Mouse (Mus musculus) C2C12 (cell line): ENCODE data around the gene Rnps1. TPM values are rescaled to one million over a fixed set of nuclear protein-coding genes. Genes with fewer than 3 reads are reported as not detected.

Experiments used
- H3K27me3 ChIP-seq: one replicate; pipeline ENCODE4 v1.6.1; 2011; ENCODE audit not compliant: control insufficient read depth, insufficient read depth, insufficient read length
- H3K36me3 ChIP-seq: one replicate; pipeline ENCODE4 v1.6.1; 2011; ENCODE audit not compliant: control insufficient read depth, insufficient read depth
- H3K4me3 ChIP-seq: one replicate; pipeline ENCODE4 v1.5.1; 2011; ENCODE audit warnings: mild to moderate bottlenecking, control low read depth; ENCODE audit not compliant: poor library complexity, insufficient read depth, severe bottlenecking
- H3K79me2 ChIP-seq: one replicate; pipeline ENCODE4 v1.6.1; 2011; ENCODE audit not compliant: control insufficient read depth, insufficient read depth
- H3K79me3 ChIP-seq: one replicate; pipeline ENCODE4 v1.6.1; 2011; ENCODE audit warnings: low read depth, control low read depth
- H3ac ChIP-seq: one replicate; pipeline ENCODE3; 2011; ENCODE audit warnings: low read depth; ENCODE audit not compliant: control insufficient read depth, insufficient read length
- CEBPB ChIP-seq: IDR thresholded peaks from one replicate; pipeline ENCODE4 v1.6.1; 2011; ENCODE audit warnings: low read depth, mild to moderate bottlenecking, control low read depth, moderate library complexity
- CTCF ChIP-seq: IDR thresholded peaks from one replicate; pipeline ENCODE4 v1.5.1; 2011; ENCODE audit not compliant: control insufficient read depth, insufficient read depth, insufficient read length
- FOSL1 ChIP-seq: IDR thresholded peaks from one replicate; pipeline ENCODE4 v1.8.0; 2011; ENCODE audit warnings: mild to moderate bottlenecking, low read length; ENCODE audit not compliant: poor library complexity, insufficient read depth, severe bottlenecking
- MAX ChIP-seq: IDR thresholded peaks from one replicate; pipeline ENCODE4 v1.6.1; 2011; ENCODE audit warnings: mild to moderate bottlenecking, control low read depth
- MYOD1 ChIP-seq: IDR thresholded peaks from one replicate; pipeline ENCODE4 v1.6.1; 2011; ENCODE audit warnings: low read depth; ENCODE audit not compliant: control insufficient read depth, insufficient read length
- MYOG ChIP-seq: IDR thresholded peaks from one replicate; pipeline ENCODE4 v1.6.1; 2011; ENCODE audit not compliant: control insufficient read depth, insufficient read length; ENCODE audit errors: extremely low read depth
- USF1 ChIP-seq: IDR thresholded peaks from one replicate; pipeline ENCODE4 v1.6.1; 2011; ENCODE audit warnings: low read depth, mild to moderate bottlenecking, control low read depth, moderate library complexity
- polyA plus RNA-seq: library from polyadenylated mRNA; unstranded; fragments of >200 nt; fragmentation: generic; extraction: Trizol; gene quantifications from one replicate; pipeline ENCODE4 v1.2.1, GENCODE M21; 2012; ENCODE audit warnings: missing spikeins

Rnps1 gene
- polyA plus RNA-seq, 1 experiment, result 99.0 TPM

DNA sequence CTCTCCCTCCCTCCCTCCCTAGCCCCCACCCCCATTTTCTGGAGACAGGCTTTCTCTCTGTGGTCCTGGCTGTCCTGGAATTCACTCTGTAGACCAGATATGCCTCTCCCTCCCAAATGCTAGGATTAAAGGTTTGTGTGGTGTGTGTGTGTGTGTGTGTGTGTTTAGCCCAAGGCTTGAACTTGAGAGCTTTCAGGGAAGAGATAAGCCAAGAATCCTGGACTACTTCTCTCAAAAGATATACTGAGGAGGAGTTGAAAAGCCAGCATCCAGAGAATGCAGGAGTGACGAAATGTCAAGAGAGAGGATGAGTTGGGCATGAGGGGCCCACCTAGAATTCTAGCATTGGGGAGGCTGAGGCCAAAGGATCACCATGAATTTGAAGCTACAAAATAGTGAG is 48.6 kb downstream of the Rnps1 start:
- Histone ChIP-seq H3K4me3 (no peak overlapping the region), H3K79me2 (no peaks in the 10 kb centered on the region), H3K79me3 (no peaks in the 10 kb centered on the region), H3K27me3 (no peaks in the 10 kb centered on the region), H3K36me3 (no peaks in the 10 kb centered on the region), H3ac (no peak overlapping the region)
- TF ChIP-seq USF1, result no peak
- TF ChIP-seq CTCF, result no peak
- no peak for TF ChIP-seq CEBPB
- TF ChIP-seq MAX, result no peak
- TF ChIP-seq MYOD1, result no peak
- no peak for TF ChIP-seq FOSL1
- TF ChIP-seq MYOG, result no peak

GRCm38 (mm10) chr17:24463374-24464133 is 49.2 kb downstream of the Rnps1 start:
- no peaks in the 10 kb centered on the region for H3K79me2 ChIP-seq
- no peaks in the 10 kb centered on the region for H3K27me3 ChIP-seq
- H3K36me3 ChIP-seq, result no peaks in the 10 kb centered on the region
- TF ChIP-seq MYOD1 (no peak), MYOG (no peak), CEBPB (no peak), CTCF (no peak), FOSL1 (no peak), USF1 (no peak), MAX (no peak)
- no peak overlapping the region for H3ac ChIP-seq
- no peak overlapping the region for H3K4me3 ChIP-seq
- H3K79me3 ChIP-seq, result no peaks in the 10 kb centered on the region

GRCm38 (mm10) chr17:24468636-24469246 is 54.4 kb downstream of the Rnps1 start:
- no peaks in the 10 kb centered on the region for H3K27me3 ChIP-seq

DNA sequence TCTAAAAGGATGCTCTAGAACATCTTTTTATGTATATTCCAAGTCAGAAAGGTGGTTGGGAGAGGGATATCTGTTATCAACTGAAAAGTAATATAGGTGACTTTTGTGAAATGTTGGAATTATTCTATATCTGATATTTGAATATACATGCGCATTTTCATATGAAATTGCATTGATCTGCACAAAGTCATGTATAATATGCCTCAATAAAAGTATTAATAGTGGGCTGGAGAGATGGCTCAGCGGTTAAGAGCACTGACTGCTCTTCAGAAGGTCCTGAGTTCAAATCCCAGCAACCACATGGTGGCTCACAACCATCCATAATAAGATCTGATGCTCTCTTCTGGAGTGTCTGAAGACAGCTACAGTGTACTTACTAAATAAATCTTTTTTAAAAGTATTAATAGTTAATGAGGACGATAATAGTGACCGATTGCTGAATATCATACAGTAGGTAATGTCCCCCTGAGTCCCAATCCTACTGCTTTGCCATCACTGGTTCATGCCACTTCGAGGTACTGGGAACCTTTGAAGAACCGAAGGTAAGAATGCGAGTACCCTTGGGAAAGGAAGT is 55.1 kb downstream of the Rnps1 start:
- TF ChIP-seq CTCF (no peak), CEBPB (no peak), FOSL1 (no peak), MYOD1 (no peak), MAX (no peak), MYOG (no peak), USF1 (no peak)
- peak overlapping the region; percentile 53 for H3ac ChIP-seq
- peaks cover 16% of the 10 kb centered on the region for H3K79me3 ChIP-seq
- H3K79me2 ChIP-seq, result peaks cover 27% of the 10 kb centered on the region
- peaks cover 21% of the 10 kb centered on the region for H3K36me3 ChIP-seq
- H3K4me3 ChIP-seq, result peak overlapping the region; percentile 68
- H3K27me3 ChIP-seq, result no peaks in the 10 kb centered on the region

More at GRCm38 (mm10) chr17:24468636-24469246, 54.4 kb downstream of the Rnps1 start:
- H3K36me3 ChIP-seq, result peaks cover 16% of the 10 kb centered on the region
- TF ChIP-seq CEBPB, result no peak
- no peak for TF ChIP-seq MAX
- TF ChIP-seq MYOD1, result no peak
- no peak for TF ChIP-seq USF1
- no peak for TF ChIP-seq FOSL1
- no peak overlapping the region for H3K4me3 ChIP-seq
- H3K79me2 ChIP-seq, result peaks cover 27% of the 10 kb centered on the region
- H3ac ChIP-seq, result no peak overlapping the region
- H3K79me3 ChIP-seq, result peaks cover 16% of the 10 kb centered on the region

GRCm38 (mm10) chr17:24469910-24470602 is 55.7 kb downstream of the Rnps1 start, which contains the start of the genes E4f1 and Pgp:
TSS of gene E4f1 (minus strand) at chr17:24470313.
TSS of gene Pgp (plus strand) at chr17:24470392.
- Histone ChIP-seq H3K79me2 (peaks cover 27% of the 10 kb centered on the region), H3K4me3 (peak within 1 kb of the TSS; percentile 68), H3K36me3 (peaks cover 27% of the 10 kb centered on the region), H3K79me3 (peaks cover 16% of the 10 kb centered on the region), H3ac (peak within 1 kb of the TSS; percentile 94), H3K27me3 (no peaks in the 10 kb centered on the region)
- TF ChIP-seq CEBPB (no peak), MAX (peak; percentile 12), MYOD1 (no peak), MYOG (no peak), CTCF (peak; percentile 0)
